Mouse (Mus musculus): ENCODE data around the gene Tdrd9. TPM values are rescaled to one million over a fixed set of nuclear protein-coding genes. Genes with fewer than 3 reads are reported as not detected.
A peak's percentile ranks its signal among the peaks of the same experiment; 100 is the strongest.
"Not testable (repeated sequence)": the region's sequence is repeated elsewhere in the genome, so short reads cannot be mapped to it uniquely, and the experiment has no call there.

The Tdrd9 gene
- polyA plus RNA-seq, 1 experiment from 2014 or later, result 0.07 TPM

GRCm38 (mm10) chr12:111936706-111937550 lies 34.4 kb upstream of the Tdrd9 start:
- no peak overlapping the region for H3K4me3 ChIP-seq (ENCODE audit: low read depth, low read length)
- H3K27me3 ChIP-seq (ENCODE audit: control insufficient read depth, insufficient read depth, low read depth, low read length), result no peaks in the 10 kb centered on the region
- peak overlapping the region; percentile 15; the same call in 1 of the 2 replicates for H3K4me2 ChIP-seq (ENCODE audit: low read depth, low read length)
- peaks cover 23% of the 10 kb centered on the region for H3K4me1 ChIP-seq (ENCODE audit: control insufficient read depth, low read depth, low read length)
- H3K9ac ChIP-seq (ENCODE audit: low read depth, low read length), result no peak overlapping the region
- 38% methylated on average over 24 of the region's 24 CpGs for WGBS (ENCODE audit: insufficient replicate concordance)
- H3K36me3 ChIP-seq (ENCODE audit: control insufficient read depth, insufficient read depth), result no peaks in the 10 kb centered on the region
- ATAC-seq (ENCODE audit: low read depth), result no peak
- no peaks in the 10 kb centered on the region for H3K9me3 ChIP-seq (replicated peaks; ENCODE audit: control insufficient read depth, low read length)
- no peak overlapping the region for H3K27ac ChIP-seq (ENCODE audit: low read length)

DNA sequence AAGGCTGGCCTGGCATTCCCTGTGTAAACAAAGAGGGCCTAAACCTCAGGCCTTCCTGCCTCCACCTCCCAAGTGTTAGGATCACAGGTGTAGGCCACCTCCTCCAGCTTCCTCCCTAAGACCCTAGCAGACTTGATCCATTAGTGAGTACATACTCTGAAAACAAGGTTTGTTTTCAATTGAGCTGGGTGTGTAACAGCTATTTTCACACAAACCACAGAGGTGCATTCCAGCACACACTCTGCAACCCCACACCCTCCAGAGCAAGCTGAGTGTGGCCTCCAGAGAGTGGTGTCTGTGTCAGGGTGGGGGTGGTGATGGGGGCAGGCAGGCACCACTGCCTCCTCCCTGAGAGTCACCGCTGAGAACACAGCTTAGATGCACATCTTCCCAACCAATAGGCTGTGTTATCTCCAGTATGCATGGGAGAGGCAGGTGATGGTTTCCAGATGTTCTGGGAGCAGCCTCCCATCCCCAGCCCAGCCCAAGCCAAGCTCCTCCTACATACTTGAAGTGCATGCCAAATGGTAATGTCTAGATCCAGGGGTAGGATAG lies 32.7 kb upstream of the Tdrd9 start:
- Histone ChIP-seq H3K4me2 (ENCODE audit: low read depth, low read length) (no peak overlapping the region), H3K36me3 (ENCODE audit: control insufficient read depth, insufficient read depth) (no peaks in the 10 kb centered on the region), H3K27me3 (ENCODE audit: control insufficient read depth, insufficient read depth, low read depth, low read length) (no peaks in the 10 kb centered on the region), H3K4me1 (ENCODE audit: control insufficient read depth, low read depth, low read length) (peaks cover 25% of the 10 kb centered on the region), H3K4me3 (ENCODE audit: low read depth, low read length) (no peak overlapping the region), H3K9me3 (replicated peaks; ENCODE audit: control insufficient read depth, low read length) (no peaks in the 10 kb centered on the region), H3K9ac (ENCODE audit: low read depth, low read length) (no peak overlapping the region), H3K27ac (ENCODE audit: low read length) (no peak overlapping the region)
- WGBS (ENCODE audit: insufficient replicate concordance), result 35% methylated on average over 1 of the region's 1 CpGs
- peak; percentile 12; the same call in 1 of the 2 replicates for ATAC-seq (ENCODE audit: low read depth)

- peaks cover 26% of the 10 kb centered on the region for H3K4me1 ChIP-seq (ENCODE audit: control insufficient read depth, low read depth, low read length)
- H3K27ac ChIP-seq (ENCODE audit: low read length), result 0 out of 2 replicates have a peak overlapping the region, but pooled peaks have one; percentile 1
- peak overlapping the region; percentile 11 for H3K4me3 ChIP-seq (ENCODE audit: low read depth, low read length)
- peak; percentile 16 for ATAC-seq (ENCODE audit: low read depth)
- WGBS (ENCODE audit: insufficient replicate concordance), result 15% methylated on average over 10 of the region's 10 CpGs
- peak overlapping the region; percentile 22 for H3K4me2 ChIP-seq (ENCODE audit: low read depth, low read length)
- H3K9ac ChIP-seq (ENCODE audit: low read depth, low read length), result no peak overlapping the region
- no peaks in the 10 kb centered on the region for H3K27me3 ChIP-seq (ENCODE audit: control insufficient read depth, insufficient read depth, low read depth, low read length)
- H3K9me3 ChIP-seq (replicated peaks; ENCODE audit: control insufficient read depth, low read length), result no peaks in the 10 kb centered on the region
- H3K36me3 ChIP-seq (ENCODE audit: control insufficient read depth, insufficient read depth), result no peaks in the 10 kb centered on the region
Observed at GRCm38 (mm10) chr12:111943421-111944064, 27.8 kb upstream of the Tdrd9 start.

DNA sequence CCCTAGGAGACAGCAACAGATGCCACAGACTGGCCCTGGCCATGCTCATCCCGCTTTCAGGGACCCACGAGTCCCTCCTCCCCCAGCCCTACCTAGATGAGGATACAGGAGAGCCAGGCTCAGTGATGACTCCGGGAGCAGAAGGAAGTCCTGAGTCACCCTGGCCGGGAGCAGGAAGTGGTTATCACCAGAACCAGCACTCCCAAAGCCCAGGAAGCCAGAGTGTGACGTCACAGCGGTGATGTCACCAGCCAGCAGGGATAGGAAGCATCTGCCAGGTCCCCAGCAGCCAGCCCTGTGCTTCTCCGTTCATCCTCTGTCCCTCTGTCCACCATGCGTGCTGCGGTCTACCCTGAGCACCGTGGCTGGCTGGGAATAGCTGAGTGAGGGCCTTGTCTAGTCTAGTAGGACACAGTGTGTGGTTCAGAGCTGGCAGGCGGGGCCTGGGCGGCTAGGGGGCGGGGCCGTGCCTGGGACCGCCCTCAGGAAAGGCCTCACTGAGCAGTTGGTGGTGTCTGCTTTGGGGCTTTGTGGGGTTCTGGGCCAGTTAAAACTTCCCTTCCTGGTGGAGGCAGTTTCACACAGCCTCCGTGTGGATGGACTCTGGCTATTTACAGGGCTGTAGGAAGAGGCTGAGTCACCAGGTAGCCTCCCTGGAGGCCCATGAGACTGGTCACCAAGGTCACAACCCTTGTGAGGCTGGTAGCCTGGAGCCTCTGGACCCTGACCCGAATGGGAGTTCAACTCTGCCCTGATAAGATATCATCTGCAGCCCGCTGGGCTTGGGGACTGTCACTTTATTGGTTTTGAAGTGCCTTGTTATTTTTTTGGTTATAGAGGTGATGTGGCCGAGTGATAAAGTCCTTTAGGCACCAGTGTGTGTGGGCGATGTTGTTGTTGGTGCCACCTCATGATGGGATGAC lies 27.0 kb upstream of the Tdrd9 start:
- H3K4me3 ChIP-seq (ENCODE audit: low read depth, low read length), result peak overlapping the region; percentile 11

DNA sequence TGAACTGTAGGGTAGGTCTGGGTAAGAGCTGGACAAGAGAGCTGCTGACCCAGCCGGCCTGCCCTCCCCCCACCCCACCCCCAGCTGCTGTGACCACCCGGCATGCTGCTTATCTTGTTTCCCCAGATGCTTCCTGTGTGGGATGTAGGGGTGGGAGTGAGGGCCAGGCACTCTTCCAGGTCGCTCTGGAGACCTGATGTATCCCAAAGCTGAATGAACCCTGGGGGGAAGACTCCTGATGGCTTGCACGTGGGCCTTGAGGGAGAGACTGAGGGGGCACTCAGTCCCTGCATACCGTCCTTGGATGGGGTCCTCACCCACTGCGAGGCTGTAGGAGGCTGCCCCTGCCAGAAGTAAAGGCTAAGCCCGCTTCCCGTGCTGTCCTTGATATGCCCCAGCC lies 26.2 kb upstream of the Tdrd9 start:
- H3K27ac ChIP-seq (ENCODE audit: low read length), result peak overlapping the region; percentile 70
- ATAC-seq (ENCODE audit: low read depth), result peak; percentile 43
- peaks cover 23% of the 10 kb centered on the region for H3K4me1 ChIP-seq (ENCODE audit: control insufficient read depth, low read depth, low read length)
- H3K9me3 ChIP-seq (replicated peaks; ENCODE audit: control insufficient read depth, low read length), result no peaks in the 10 kb centered on the region
- no peaks in the 10 kb centered on the region for H3K36me3 ChIP-seq (ENCODE audit: control insufficient read depth, insufficient read depth)
- H3K4me2 ChIP-seq (ENCODE audit: low read depth, low read length), result peak overlapping the region; percentile 34; the same call in 1 of the 2 replicates
- no peaks in the 10 kb centered on the region for H3K27me3 ChIP-seq (ENCODE audit: control insufficient read depth, insufficient read depth, low read depth, low read length)
- WGBS (ENCODE audit: insufficient replicate concordance), result 2% methylated on average over 8 of the region's 8 CpGs
- no peak overlapping the region for H3K4me3 ChIP-seq (ENCODE audit: low read depth, low read length)
- H3K9ac ChIP-seq (ENCODE audit: low read depth, low read length), result 0 out of 2 replicates have a peak overlapping the region, but pooled peaks have one; percentile 12

More for the DNA sequence above, 27.0 kb upstream of the Tdrd9 start:
- Histone ChIP-seq H3K27ac (ENCODE audit: low read length) (peak overlapping the region; percentile 67), H3K9ac (ENCODE audit: low read depth, low read length) (0 out of 2 replicates have a peak overlapping the region, but pooled peaks have one; percentile 12), H3K4me2 (ENCODE audit: low read depth, low read length) (peak overlapping the region; percentile 34), H3K4me1 (ENCODE audit: control insufficient read depth, low read depth, low read length) (peaks cover 23% of the 10 kb centered on the region)
- WGBS (ENCODE audit: insufficient replicate concordance), result 6% methylated on average over 11 of the region's 20 CpGs
- H3K36me3 ChIP-seq (ENCODE audit: control insufficient read depth, insufficient read depth); H3K9me3 ChIP-seq (replicated peaks; ENCODE audit: control insufficient read depth, low read length); H3K27me3 ChIP-seq (ENCODE audit: control insufficient read depth, insufficient read depth, low read depth, low read length): not testable (repeated sequence)
- peak; percentile 72 for ATAC-seq (ENCODE audit: low read depth)

DNA sequence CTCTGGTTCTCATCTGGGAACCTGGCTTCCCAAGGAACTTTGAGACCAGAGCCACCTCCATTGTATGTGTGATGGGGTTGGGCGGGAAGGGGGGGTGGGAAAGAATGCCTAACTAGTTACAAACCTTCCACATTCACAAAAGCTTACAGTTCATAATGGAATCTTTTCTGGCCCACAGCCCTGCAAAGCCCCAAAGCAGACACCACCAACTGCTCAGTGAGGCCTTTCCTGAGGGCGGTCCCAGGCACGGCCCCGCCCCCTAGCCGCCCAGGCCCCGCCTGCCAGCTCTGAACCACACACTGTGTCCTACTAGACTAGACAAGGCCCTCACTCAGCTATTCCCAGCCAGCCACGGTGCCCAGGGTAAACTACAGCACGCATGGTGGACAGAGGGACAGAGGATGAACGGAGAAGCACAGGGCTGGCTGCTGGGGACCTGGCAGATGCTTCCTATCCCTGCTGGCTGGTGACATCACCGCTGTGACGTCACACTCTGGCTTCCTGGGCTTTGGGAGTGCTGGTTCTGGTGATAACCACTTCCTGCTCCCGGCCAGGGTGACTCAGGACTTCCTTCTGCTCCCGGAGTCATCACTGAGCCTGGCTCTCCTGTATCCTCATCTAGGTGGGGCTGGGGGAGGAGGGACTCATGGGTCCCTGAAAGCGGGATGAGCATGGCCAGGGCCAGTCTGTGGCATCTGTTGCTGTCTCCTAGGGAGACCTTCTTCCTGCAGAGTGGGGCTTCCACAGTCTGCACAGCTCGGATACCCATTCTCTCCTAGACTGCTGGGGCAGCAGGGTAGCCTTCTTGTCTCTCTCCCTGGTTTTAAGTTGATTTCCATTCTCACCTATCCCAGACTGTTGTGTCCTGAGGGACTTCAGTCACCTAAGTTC lies 25.3 kb upstream of the Tdrd9 start:
- H3K9me3 ChIP-seq (replicated peaks; ENCODE audit: control insufficient read depth, low read length); H3K27me3 ChIP-seq (ENCODE audit: control insufficient read depth, insufficient read depth, low read depth, low read length); H3K9ac ChIP-seq (ENCODE audit: low read depth, low read length); H3K4me3 ChIP-seq (ENCODE audit: low read depth, low read length); H3K36me3 ChIP-seq (ENCODE audit: control insufficient read depth, insufficient read depth): not testable (repeated sequence)
- H3K27ac ChIP-seq (ENCODE audit: low read length), result peak overlapping the region; percentile 70
- peak; percentile 58 for ATAC-seq (ENCODE audit: low read depth)
- H3K4me1 ChIP-seq (ENCODE audit: control insufficient read depth, low read depth, low read length), result peaks cover 23% of the 10 kb centered on the region
- 11% methylated on average over 6 of the region's 15 CpGs for WGBS (ENCODE audit: insufficient replicate concordance)
- H3K4me2 ChIP-seq (ENCODE audit: low read depth, low read length), result peak overlapping the region; percentile 6; the same call in 1 of the 2 replicates

DNA sequence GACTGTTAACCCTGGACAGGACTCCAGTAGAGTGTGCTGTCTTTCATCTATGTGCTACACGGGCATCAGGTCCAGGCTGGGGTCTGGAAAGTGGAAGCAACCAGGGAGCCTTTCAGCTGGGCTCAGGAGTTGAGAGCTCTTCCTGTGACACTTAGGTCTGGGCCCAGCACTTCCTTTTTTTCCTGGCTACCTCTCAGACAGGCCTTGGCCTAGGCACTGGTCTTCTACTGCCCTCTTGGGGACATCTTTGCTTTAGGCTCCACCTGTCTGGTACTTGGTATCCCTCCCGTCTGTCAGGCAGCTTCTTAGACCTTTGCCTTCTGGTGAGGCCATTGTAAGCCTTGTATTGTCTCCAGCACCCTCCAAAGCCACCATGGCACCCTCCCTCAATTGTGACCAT lies 24.6 kb upstream of the Tdrd9 start:
- WGBS (ENCODE audit: insufficient replicate concordance), result 11% methylated on average over 2 of the region's 2 CpGs
- no peak for ATAC-seq (ENCODE audit: low read depth)
- no peak overlapping the region for H3K4me2 ChIP-seq (ENCODE audit: low read depth, low read length)

DNA sequence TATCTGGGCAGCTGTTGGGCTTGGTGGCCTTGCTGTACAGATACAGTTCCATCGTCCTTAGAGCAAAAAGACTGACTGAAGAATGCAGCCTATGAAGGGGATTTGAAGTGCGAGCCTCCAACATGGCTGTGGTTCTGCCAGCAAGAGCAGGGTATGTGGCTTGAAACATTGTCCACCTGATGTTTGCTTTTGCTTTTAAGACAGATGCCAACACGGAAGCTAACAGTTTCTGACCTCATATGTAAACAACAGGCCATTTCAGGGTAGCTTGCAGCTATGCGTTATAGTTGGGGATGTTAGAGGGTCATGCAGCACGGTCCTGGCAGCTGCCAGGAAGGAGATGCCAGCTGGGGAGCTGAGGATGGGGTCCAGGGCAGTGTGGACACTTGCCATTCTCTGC lies 20.9 kb upstream of the Tdrd9 start:
- H3K27me3 ChIP-seq (ENCODE audit: control insufficient read depth, insufficient read depth, low read depth, low read length), result no peaks in the 10 kb centered on the region
- no peak overlapping the region for H3K4me3 ChIP-seq (ENCODE audit: low read depth, low read length)
- no peak overlapping the region for H3K9ac ChIP-seq (ENCODE audit: low read depth, low read length)
- no peaks in the 10 kb centered on the region for H3K36me3 ChIP-seq (ENCODE audit: control insufficient read depth, insufficient read depth)
- H3K9me3 ChIP-seq (replicated peaks; ENCODE audit: control insufficient read depth, low read length), result no peaks in the 10 kb centered on the region
- H3K4me1 ChIP-seq (ENCODE audit: control insufficient read depth, low read depth, low read length), result peaks cover 7% of the 10 kb centered on the region
- 53% methylated on average over 5 of the region's 5 CpGs for WGBS (ENCODE audit: insufficient replicate concordance)
- H3K27ac ChIP-seq (ENCODE audit: low read length), result no peak overlapping the region
- no peak for ATAC-seq (ENCODE audit: low read depth)
- H3K4me2 ChIP-seq (ENCODE audit: low read depth, low read length), result no peak overlapping the region

More for the DNA sequence above, 24.6 kb upstream of the Tdrd9 start:
- no peaks in the 10 kb centered on the region for H3K9me3 ChIP-seq (replicated peaks; ENCODE audit: control insufficient read depth, low read length)
- no peaks in the 10 kb centered on the region for H3K36me3 ChIP-seq (ENCODE audit: control insufficient read depth, insufficient read depth)
- H3K4me1 ChIP-seq (ENCODE audit: control insufficient read depth, low read depth, low read length), result peaks cover 25% of the 10 kb centered on the region
- H3K4me3 ChIP-seq (ENCODE audit: low read depth, low read length), result no peak overlapping the region
- no peak overlapping the region for H3K9ac ChIP-seq (ENCODE audit: low read depth, low read length)
- no peaks in the 10 kb centered on the region for H3K27me3 ChIP-seq (ENCODE audit: control insufficient read depth, insufficient read depth, low read depth, low read length)
- H3K27ac ChIP-seq (ENCODE audit: low read length), result no peak overlapping the region

Measured in liver, embryonic 16.5 days (tissue).